Mouse (Mus musculus) right cerebral cortex, postnatal 14 days (tissue): Measurements from ENCODE around the gene Egfl8.

Source experiments
- DNase-seq: peaks from one replicate; pipeline ENCODE4 v3.0.0; 2022

Egfl8 gene

GRCm38 (mm10) chr17:34627093-34627942, 11.5 kb upstream of the Egfl8 start:
- DNase-seq, result peak; percentile 87

- DNase-seq, result peak; percentile 42
Observed at GRCm38 (mm10) chr17:34626773-34627092, 11.0 kb upstream of the Egfl8 start.

DNA sequence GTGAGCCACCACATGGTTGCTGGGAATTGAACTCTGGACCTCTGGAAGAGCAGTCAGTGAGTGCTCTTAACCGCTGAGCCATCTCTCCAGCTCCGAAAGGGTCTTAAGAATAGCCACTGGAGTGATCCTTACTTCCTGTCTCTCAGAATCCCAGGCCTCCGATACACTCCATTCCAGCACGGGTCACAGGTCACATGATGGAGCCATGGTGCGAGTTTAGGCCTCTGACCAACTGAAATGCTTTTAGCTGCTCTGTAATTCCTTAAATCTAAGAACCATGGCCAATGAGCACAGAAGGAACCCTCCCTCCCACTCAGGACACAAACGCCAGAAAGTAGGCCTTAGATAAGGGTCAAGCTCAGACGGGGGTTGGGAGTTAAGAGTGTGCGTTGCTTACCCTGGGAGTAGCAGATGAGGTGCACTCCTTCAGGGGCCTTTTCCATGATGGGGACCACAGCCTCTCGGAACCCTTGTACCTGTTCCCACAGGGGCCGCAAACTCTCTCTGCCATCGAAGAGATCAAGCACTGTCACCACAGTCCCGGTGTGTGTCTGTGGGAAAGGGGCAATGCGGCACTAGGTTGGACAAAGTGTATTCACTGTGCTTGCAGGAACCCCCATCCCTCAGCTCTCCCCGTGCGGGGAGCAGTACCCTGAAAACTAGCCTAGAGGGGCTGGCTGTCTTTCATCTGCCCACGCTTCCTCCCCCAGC, 10.4 kb upstream of the Egfl8 start:
- no peak for DNase-seq

DNA sequence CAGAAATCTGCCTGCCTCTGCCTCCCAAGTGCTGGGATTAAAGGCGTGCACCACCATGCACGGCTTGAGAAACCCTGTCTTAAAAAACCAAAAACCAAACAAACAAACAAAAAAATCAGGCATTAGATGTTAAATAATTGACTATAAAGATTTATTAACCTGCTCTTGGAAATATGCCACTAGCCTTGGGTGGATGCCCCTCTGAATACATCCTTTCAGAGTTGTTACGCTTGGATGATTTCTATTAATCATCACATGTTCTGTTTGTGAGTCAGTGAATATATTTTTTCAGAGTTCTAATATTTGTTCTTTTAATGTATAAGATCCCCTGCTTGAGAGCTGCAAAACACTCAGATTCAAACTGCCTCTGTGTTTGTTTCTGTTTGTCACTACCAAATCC, 9.2 kb upstream of the Egfl8 start:
- DNase-seq, result no peak

DNA sequence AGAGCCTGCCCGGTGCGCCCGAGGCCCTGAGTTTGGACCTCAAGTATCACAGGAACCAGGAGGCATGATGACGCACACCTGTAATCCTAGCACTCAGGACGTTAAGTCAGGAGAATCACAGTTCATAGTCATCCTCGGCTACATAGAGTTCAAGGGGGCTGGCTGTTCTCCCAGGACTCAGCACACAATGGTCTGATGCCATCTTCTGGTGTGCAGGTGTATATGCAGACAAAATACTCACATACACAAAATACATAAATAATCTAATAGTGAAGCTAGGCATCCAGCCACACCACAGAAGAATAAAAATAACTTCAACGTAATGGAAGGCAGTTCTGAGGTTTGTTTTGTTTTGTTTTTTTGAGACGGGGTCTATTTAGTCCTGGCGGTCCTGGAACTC, 7.4 kb upstream of the Egfl8 start:
- DNase-seq, result peak; percentile 2

DNA sequence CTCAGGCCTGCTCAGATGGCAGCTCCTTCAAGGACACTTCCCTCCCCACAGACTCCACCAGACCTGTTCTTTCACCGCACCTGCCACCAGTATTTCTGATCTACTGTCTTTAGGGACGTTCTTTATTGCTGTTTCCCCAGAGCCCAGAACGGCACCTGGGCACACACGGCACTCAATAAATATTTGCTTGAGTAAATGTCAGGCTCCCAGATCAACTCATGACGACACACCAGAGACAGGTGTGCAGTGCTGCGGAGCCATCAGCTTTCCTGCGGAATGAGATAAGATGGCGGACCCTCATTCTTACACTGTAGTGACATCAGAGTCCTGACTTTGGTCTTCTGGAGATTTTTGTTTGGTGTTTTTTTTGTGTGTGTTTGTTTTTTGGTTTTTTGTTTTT, 5.2 kb upstream of the Egfl8 start:
- no peak for DNase-seq

- DNase-seq, result peak; percentile 42
Observed at GRCm38 (mm10) chr17:34618999-34619398, 3.2 kb upstream of the Egfl8 start.

GRCm38 (mm10) chr17:34613830-34614229, 1.9 kb downstream of the Egfl8 start:
- DNase-seq, result no peak

DNA sequence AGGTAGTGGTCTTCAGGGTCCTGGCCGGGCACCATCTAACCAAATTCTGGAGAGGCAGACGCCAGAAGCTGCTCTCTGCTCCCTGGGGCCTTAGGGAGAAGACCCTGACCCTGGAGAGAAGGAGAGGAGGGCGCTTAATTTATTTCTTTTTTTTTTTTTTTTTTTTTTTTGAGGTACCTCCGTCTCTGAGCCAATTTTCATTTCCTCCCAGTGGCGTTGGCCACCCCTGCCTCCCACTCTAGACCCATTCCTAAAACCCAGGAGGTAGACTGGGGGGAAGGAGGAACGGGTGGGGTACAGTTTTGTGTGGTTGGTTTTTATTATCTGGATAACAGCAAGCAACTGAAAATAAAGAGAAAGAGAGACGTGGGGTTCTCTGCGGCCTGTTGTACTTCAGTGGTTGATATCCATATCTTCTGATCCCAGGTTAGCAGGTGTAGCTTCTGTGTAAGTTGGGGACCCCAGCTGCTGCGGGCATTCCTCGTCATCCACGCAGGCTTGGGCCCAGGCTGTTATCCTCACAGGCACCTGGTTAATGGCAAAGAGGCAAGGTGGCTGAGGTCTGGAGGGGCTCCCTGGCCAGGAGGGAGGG, 2.6 kb downstream of the Egfl8 start:
- DNase-seq, result no peak

DNA sequence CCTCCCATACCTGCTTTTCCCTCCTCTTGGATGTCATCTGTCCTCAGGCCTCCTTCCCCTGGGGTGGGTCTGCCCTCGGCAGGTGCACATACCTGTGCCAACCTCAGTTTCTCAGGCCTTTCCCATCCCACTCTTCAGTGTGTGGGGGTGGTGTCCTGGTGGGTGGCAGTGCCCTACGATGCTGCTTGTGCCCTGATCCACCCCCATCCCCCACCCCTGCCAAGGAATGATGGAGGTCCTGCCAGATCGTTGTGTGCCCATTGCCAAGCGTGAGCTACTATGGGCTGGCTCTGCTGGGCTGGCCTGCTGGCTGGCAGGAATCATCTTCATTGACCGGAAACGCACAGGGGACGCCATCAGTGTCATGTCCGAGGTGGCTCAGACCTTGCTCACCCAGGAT, 4.7 kb downstream of the Egfl8 start:
- DNase-seq, result no peak

DNA sequence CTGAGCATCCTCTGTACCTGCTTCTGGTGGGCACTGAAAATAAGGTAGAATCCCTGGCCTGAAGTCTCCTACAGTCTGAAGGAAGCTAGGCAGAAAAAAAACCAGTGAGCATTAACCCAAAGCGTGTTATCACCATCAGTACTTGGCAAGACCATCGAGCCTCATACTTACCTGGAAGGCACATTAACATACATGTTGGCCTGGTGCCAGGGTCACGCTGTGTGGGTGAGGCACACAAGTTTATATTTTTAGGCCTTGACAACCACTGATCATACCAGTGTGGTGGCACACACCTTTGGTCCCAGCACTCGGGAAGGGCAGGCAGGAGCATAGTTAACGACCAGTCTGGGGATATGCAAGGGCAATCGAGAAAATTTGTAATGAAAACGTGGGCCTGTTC, 7.8 kb downstream of the Egfl8 start:
- no peak for DNase-seq

DNA sequence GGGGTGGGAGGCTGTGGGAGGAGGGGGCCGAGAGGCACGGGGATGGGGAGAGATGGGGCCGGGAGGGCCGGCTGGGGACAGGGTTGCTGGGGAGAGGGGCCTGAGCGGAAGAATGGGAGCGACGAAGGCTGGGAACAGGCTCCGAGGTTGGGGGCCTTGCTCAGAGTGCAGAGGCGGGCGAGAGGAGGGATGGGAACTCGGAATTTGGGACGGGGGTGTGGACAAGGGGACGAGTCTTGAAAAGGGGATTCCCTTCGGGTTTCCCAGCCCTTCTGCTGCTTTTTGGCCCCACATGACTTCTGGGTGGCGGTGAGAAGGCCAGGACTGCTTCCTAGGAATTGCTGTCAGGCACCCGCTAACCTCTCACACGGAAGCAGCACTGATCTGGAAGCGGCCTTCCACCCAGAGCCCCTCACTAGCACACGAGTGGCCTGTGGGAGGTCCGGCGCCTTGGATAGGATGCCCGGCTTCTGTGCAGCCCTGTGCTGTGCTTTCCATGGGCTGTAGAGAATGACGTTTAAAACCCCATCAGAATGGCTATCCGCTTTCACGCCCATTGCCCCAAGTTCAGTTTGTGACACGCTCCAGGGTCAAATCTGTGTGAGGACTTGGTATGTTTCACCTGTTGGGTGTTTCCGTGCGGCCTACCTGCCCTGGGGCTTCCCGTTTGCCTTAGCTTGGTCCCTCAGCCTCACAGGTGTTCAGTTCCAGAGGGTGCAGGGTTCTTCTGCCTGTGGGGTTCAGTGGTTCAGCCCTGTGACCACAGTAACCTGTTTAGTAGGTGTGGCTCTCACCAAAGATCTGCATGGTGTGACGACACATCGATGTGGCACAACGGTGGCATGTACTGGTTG, 9.4 kb downstream of the Egfl8 start:
- DNase-seq, result peak; percentile 43

GRCm38 (mm10) chr17:34605609-34606008, 10.2 kb downstream of the Egfl8 start:
- peak; percentile 99 for DNase-seq

DNA sequence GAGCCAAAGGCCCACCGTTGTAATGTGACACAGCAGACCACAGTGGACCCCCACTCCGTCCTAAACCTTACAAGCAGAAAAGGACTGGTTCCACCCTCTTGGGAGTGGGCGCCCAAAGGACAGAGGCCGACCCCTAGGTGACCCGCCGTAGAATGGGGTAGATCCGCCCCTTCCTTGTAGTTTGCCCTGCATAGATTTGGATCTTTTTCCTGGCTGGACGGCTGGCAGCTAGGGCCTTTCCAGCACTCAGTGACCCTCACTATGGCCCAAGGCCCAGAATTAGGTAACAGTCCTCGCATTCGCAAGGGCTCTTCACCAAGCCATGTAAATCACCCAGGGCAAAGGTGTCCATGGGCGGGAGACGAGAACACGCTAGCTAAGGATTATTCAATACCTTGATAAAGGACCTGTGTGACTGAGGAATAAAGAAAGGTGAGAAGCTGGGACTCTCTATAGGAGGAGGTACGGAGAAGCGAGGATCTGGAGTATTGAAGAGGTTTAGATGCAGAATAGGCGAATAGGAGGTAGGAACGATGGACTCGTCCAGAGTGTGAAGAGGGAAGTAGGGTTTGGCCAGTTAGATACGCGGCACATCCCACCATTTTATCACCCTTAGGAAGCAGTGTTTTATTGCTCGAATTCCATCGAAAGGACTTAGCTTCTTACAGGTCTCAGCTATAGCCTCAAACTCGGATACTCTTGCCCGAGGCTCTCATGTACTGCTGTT, 11.1 kb downstream of the Egfl8 start:
- DNase-seq, result no peak

DNA sequence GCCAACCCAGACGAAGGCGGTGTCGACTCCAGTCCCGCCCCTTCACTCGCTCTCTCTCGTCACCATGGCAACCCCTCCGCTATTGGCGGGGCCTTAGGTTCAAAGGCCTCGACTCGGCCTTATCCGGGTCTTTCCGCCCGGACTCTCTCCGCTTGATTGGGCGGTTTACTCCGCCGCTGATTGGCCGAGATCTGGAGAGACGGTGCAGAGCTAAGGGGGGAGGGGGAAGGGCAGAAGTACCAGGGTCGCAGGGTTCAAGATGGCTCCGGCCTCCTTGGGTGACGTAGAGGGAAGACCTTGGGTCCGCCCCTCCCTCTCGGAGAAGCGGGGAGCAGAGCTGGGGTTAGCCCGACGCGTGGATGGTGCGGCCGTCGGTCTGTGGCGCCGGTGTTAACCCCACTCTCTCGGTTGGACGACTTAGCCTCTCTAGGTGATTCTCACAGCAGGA, 11.7 kb downstream of the Egfl8 start, which contains the start of gene Agpat1:
TSS of gene Agpat1 (plus strand) at position 202 of the 448 bp plus-strand sequence.
- DNase-seq, result peak; percentile 98

GRCm38 (mm10) chr17:34603375-34604060, 12.3 kb downstream of the Egfl8 start, which contains the start of gene Rnf5:
TSS of gene Rnf5 (minus strand) at chr17:34603690.
- DNase-seq, result peak; percentile 99

DNA sequence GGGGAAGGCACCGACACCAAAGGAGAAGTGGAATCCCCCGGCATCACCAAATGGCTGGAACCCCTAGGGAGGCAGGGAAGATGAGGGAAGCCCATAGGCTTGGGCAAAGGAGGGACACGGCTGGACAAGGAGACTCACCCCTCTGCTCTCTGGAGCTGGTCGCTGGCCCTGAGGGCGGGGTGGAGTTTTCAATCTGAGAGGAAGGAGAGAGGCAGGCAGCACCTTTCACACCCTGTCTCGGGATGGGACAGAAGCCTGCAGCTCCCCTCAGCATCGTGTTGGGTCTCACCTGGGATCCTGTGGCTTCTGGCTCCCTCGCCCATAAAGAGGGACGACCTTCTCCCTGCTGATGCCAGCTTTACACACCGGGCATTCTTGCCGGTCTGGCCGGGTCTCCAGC, 14.0 kb downstream of the Egfl8 start:
- no peak for DNase-seq

- DNase-seq, result peak; percentile 5
Observed at GRCm38 (mm10) chr17:34599891-34600290, 15.9 kb downstream of the Egfl8 start.

DNA sequence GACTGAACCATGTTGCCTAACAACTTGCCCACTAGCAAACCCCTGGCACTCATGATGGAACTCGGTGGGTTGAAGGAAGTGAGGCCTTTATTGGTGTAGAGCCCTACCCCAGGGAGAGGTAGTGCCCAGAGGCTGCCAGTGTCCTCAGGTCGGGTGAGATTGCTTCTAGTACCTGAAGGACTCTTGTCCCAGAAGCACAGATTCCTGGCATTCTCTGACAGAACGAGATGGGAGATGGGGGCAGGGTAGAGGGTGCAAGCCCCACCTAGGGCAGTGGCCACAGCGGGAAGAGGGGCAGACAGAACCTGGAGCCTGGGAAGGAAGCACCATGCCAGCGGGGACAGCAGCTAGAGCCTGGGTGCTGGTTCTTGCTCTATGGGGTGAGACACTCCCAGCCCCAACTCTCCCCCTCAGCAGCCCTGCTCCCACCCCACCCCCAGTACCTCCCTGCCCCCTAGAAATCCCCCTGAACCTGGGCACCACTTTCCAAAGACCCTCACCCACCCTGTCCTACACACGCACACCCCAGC, 18.1 kb downstream of the Egfl8 start, which contains the start of gene Ager:
TSS of gene Ager (plus strand) at position 297 of the 530 bp plus-strand sequence.
- DNase-seq, result peak; percentile 5

GRCm38 (mm10) chr17:34596098-34596497, 19.7 kb downstream of the Egfl8 start:
- DNase-seq, result no peak
